Mouse (Mus musculus) kidney, embryonic 14.5 days (tissue): ENCODE data around the gene BC004004. TPM values are rescaled to one million over a fixed set of nuclear protein-coding genes. Genes with fewer than 3 reads are reported as not detected.
"Not testable (repeated sequence)": the region's sequence is repeated elsewhere in the genome, so short reads cannot be mapped to it uniquely, and the experiment has no call there.

Experiments used
- ATAC-seq: fragments of 200-750 bp; cut with Nextera tagmentation; 2 replicates; pipeline ENCODE4 v1.8.0; 2017; ENCODE audit warnings: moderate number of reproducible peaks, mild to moderate bottlenecking, moderate TSS enrichment, moderate library complexity; ENCODE audit not compliant: low FRiP score, low TSS enrichment
- H3K27ac ChIP-seq: fragments of 300-500 bp; sonication (generic); 2 replicates; pipeline ENCODE4 v1.5.1; 2014; ENCODE audit warnings: low read depth, mild to moderate bottlenecking, low read length, moderate library complexity, mixed read lengths
- H3K27me3 ChIP-seq: fragments of 300-500 bp; sonication (generic); 2 replicates; pipeline ENCODE4 v1.6.1; 2014; ENCODE audit warnings: mild to moderate bottlenecking, low read length; ENCODE audit not compliant: control insufficient read depth, insufficient read depth
- H3K36me3 ChIP-seq: fragments of 300-500 bp; sonication (generic); 2 replicates; pipeline ENCODE4 v1.6.1; 2014; ENCODE audit warnings: low read length, mixed read lengths; ENCODE audit not compliant: control insufficient read depth, insufficient read depth
- H3K4me1 ChIP-seq: fragments of 300-500 bp; sonication (generic); 2 replicates; pipeline ENCODE4 v1.6.1; 2014; ENCODE audit warnings: low read length, mixed read lengths; ENCODE audit not compliant: control insufficient read depth, insufficient read depth
- H3K4me2 ChIP-seq: fragments of 300-500 bp; sonication (generic); replicated peaks from 2 replicates; pipeline ENCODE4 v1.6.1; 2014; ENCODE audit warnings: low read depth, mild to moderate bottlenecking, low read length
- H3K4me3 ChIP-seq: fragments of 300-500 bp; sonication (generic); 2 replicates; pipeline ENCODE4 v1.5.1; 2014; ENCODE audit warnings: mild to moderate bottlenecking, low read length
- H3K9ac ChIP-seq: fragments of 300-500 bp; sonication (generic); 2 replicates; pipeline ENCODE4 v1.6.1; 2014; ENCODE audit warnings: low read depth, mild to moderate bottlenecking, low read length, moderate library complexity
- H3K9me3 ChIP-seq: fragments of 300-500 bp; sonication (generic); 2 replicates; pipeline ENCODE4 v1.6.1; 2016; ENCODE audit warnings: low read length; ENCODE audit not compliant: control insufficient read depth
- WGBS: fragments of 180-500 bp; shearing (Covaris S2); extraction: QIAGEN DNeasy Blood & Tissue Kit; methylation state at CpG from one replicate; pipeline ENCODE4 v1.1.7; 2014; 5-methylcytosine and 5-hydroxymethylcytosine counted together
- polyA plus RNA-seq: library from polyadenylated mRNA; unstranded; fragments of >200 nt; fragmentation: Nextera tagmentation; extraction: Ambion mirVana; gene quantifications from 2 replicates; pipeline ENCODE4 v1.2.1, GENCODE M21; 2014

Gene BC004004
- polyA plus RNA-seq, 1 experiment from 2014 or later = 59.8 TPM

DNA sequence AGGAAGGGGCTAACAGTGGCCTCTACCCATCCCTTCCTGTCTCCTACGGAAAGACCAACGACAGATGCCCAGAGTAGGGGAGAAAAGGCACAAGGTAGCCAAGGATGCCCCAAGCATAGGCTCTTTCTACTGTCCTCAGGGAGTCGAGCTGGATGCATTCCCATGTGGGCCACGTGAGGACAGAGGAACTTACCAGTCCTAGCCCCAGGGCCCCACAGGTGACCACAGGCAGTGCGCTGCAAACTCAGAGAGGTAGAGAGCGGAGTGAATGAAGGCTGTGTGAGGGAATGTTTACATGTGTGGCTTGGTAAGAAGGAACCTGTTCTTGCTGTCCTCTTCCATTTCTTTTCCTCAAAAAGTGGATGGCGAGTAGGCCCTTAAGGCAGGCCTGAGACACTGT is 37.3 kb downstream of the BC004004 start:
- H3K27ac ChIP-seq = no peak overlapping the region
- no peak overlapping the region for H3K4me2 ChIP-seq
- H3K36me3 ChIP-seq = 0 out of 2 replicates have a peak, but pooled peaks cover 2% of the 10 kb centered on the region
- WGBS = 66% methylated on average over 7 of the region's 7 CpGs
- ATAC-seq = no peak
- H3K4me3 ChIP-seq = no peak overlapping the region
- H3K9me3 ChIP-seq = no peaks in the 10 kb centered on the region
- H3K9ac ChIP-seq = no peak overlapping the region
- H3K4me1 ChIP-seq = peaks cover 32% of the 10 kb centered on the region
- H3K27me3 ChIP-seq = no peaks in the 10 kb centered on the region

- no peak overlapping the region for H3K27ac ChIP-seq
- no peak for ATAC-seq
- H3K4me3 ChIP-seq = no peak overlapping the region
- 58% methylated on average over 21 of the region's 21 CpGs for WGBS
- peaks cover 4% of the 10 kb centered on the region; the same call in 1 of the 2 replicates for H3K9me3 ChIP-seq
- H3K4me1 ChIP-seq = peaks cover 11% of the 10 kb centered on the region
- H3K27me3 ChIP-seq = no peaks in the 10 kb centered on the region
- H3K9ac ChIP-seq = no peak overlapping the region
- no peaks in the 10 kb centered on the region for H3K36me3 ChIP-seq
- no peak overlapping the region for H3K4me2 ChIP-seq
Observed at GRCm38 (mm10) chr17:29310056-29310623, 41.6 kb downstream of the BC004004 start.

GRCm38 (mm10) chr17:29311602-29312001 is 43.0 kb downstream of the BC004004 start:
- 91% methylated on average over 8 of the region's 8 CpGs for WGBS
- H3K4me3 ChIP-seq = no peak overlapping the region
- H3K27ac ChIP-seq = no peak overlapping the region
- peaks cover 4% of the 10 kb centered on the region; the same call in 1 of the 2 replicates for H3K9me3 ChIP-seq
- no peak overlapping the region for H3K4me2 ChIP-seq
- H3K27me3 ChIP-seq = no peaks in the 10 kb centered on the region
- H3K36me3 ChIP-seq = no peaks in the 10 kb centered on the region
- 0 out of 2 replicates have a peak, but pooled peaks cover 9% of the 10 kb centered on the region for H3K4me1 ChIP-seq
- no peak for ATAC-seq
- no peak overlapping the region for H3K9ac ChIP-seq

DNA sequence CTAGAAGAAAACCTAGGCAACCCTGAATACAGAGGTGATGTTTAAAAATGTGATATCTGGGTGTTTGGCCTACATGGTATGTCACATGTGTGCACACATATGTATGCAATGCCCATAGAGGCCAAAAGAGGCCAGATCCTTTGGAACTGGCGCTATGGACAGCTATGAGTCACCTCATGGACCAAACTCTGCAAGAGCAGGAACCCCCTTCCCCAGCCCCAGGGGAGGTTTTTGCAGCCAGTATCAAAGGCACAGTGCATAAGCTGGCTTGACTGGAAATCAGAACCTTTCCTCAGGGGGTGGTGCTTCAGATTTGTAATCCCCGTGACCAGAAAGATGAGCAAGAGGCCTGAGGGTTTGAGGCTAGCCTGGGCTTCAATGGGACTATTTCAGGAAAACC is 43.5 kb downstream of the BC004004 start:
- H3K36me3 ChIP-seq = no peaks in the 10 kb centered on the region
- peaks cover 4% of the 10 kb centered on the region; the same call in 1 of the 2 replicates for H3K9me3 ChIP-seq
- H3K27ac ChIP-seq = no peak overlapping the region
- no peak overlapping the region for H3K4me2 ChIP-seq
- H3K4me3 ChIP-seq = no peak overlapping the region
- no peak for ATAC-seq
- 0 out of 2 replicates have a peak, but pooled peaks cover 12% of the 10 kb centered on the region for H3K4me1 ChIP-seq
- WGBS = 95% methylated on average over 2 of the region's 2 CpGs
- H3K9ac ChIP-seq = no peak overlapping the region
- no peaks in the 10 kb centered on the region for H3K27me3 ChIP-seq

DNA sequence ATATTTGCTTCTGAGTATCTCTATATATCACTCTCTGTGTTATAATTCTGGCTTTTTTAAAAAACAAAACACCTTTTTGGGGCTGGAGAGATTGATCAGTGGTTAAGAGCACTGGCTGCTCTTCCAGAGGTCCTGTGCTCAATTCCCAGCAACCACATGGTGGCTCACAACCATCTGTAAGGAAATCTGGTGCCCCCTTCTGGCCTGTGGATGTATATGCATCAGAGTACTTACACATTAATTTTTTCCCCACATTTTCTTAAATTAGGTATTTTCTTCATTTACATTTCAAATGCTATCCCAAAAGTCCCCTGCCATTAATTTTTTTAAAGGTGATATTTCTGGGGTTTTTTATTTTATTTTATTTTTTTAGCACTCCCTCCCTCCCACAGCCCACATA is 44.7 kb downstream of the BC004004 start:
- Histone ChIP-seq H3K36me3 (no peaks in the 10 kb centered on the region), H3K4me2 (no peak overlapping the region), H3K9ac (no peak overlapping the region), H3K4me3 (no peak overlapping the region), H3K9me3 (peaks cover 4% of the 10 kb centered on the region; the same call in 1 of the 2 replicates), H3K27me3 (no peaks in the 10 kb centered on the region), H3K27ac (no peak overlapping the region), H3K4me1 (0 out of 2 replicates have a peak, but pooled peaks cover 9% of the 10 kb centered on the region)
- no peak for ATAC-seq

- no peak overlapping the region for H3K4me2 ChIP-seq
- peaks cover 3% of the 10 kb centered on the region; the same call in 1 of the 2 replicates for H3K27me3 ChIP-seq
- H3K36me3 ChIP-seq = no peaks in the 10 kb centered on the region
- WGBS = 26% methylated on average over 9 of the region's 9 CpGs
- no peak overlapping the region for H3K9ac ChIP-seq
- peak overlapping the region; percentile 61; the same call in 1 of the 2 replicates for H3K27ac ChIP-seq
- H3K9me3 ChIP-seq = peaks cover 4% of the 10 kb centered on the region; the same call in 1 of the 2 replicates
- H3K4me3 ChIP-seq = no peak overlapping the region
- no peak for ATAC-seq
- H3K4me1 ChIP-seq = 0 out of 2 replicates have a peak, but pooled peaks cover 9% of the 10 kb centered on the region
Observed at GRCm38 (mm10) chr17:29315672-29316465, 47.3 kb downstream of the BC004004 start.

- Histone ChIP-seq H3K9ac (no peak overlapping the region), H3K4me2 (no peak overlapping the region), H3K27ac (peak overlapping the region; percentile 59; the same call in 1 of the 2 replicates), H3K4me3 (no peak overlapping the region), H3K27me3 (peaks cover 10% of the 10 kb centered on the region), H3K36me3 (no peaks in the 10 kb centered on the region), H3K9me3 (peaks cover 4% of the 10 kb centered on the region; the same call in 1 of the 2 replicates), H3K4me1 (0 out of 2 replicates have a peak, but pooled peaks cover 9% of the 10 kb centered on the region)
- 73% methylated on average over 3 of the region's 3 CpGs for WGBS
- no peak for ATAC-seq
Observed at GRCm38 (mm10) chr17:29316891-29317290, 48.3 kb downstream of the BC004004 start.

GRCm38 (mm10) chr17:29317380-29317779 is 48.8 kb downstream of the BC004004 start, which contains the start of gene Pi16:
Gene Pi16, plus strand, starts transcription at chr17:29317680.
- 82% methylated on average over 3 of the region's 3 CpGs for WGBS
- ATAC-seq, H3K4me2 ChIP-seq, H3K4me1 ChIP-seq, H3K36me3 ChIP-seq, H3K9me3 ChIP-seq, H3K4me3 ChIP-seq, H3K9ac ChIP-seq: not testable (repeated sequence)
- H3K27ac ChIP-seq = peak within 1 kb of the TSS; percentile 59; the same call in 1 of the 2 replicates
- H3K27me3 ChIP-seq = peaks cover 15% of the 10 kb centered on the region
